Comparison of ENCODE assay signal across 13 mouse cellular contexts in the genomic region with DNA sequence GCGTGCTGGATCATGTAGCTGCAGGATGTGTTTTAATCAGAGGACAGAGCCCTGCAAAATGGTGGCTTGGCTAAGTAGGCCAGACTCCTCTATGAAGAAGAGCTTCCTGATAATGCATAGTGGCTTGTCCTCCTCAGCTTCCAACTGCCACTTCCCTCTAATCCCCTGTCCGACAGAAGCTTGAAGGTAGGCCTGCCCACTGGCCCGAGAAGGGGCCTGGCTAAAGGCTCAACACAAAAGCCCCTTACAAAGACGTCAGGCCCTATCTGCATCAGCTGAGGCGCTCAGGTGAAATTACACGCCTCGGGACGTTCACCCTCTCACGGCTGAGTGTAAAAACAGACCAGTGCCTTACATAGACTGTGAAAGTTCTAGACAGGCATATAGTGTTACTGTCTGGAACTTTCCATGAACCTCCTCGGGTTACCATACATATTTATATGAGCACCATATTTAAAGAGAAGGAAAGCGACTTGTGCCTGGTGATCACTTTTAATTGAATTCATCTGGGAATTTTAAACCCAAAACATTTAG. TPM values are rescaled to one million over a fixed set of nuclear protein-coding genes. Genes with fewer than 3 reads are reported as not detected.
DNase-seq lines count a peak whose midpoint lies in the region; ATAC-seq and TF ChIP-seq lines count a peak whose summit lies in the region.
"Had no signal": no experiment of that assay in that cellular context is flagged by ENCODE, and none has a peak within 500 bp of the region (broad histone marks: within the 10 kb centered on the region; RNA-seq: fewer than 3 reads in every experiment).

No protein-coding gene starts in this region.

- no peaks in the 10 kb centered on the region for H3K27me3 ChIP-seq in embryonic facial prominence, embryonic 13.5 days
- H3K27me3 ChIP-seq in limb, embryonic 14.5 days (ENCODE audit: control insufficient read depth, insufficient read depth, low read length) = no peaks in the 10 kb centered on the region
- H3K27me3 ChIP-seq: midbrain, embryonic 13.5 days had no signal

- H3K9ac ChIP-seq in embryonic facial prominence, embryonic 13.5 days = no peak overlapping the region
- no peak overlapping the region for H3K9ac ChIP-seq in limb, embryonic 14.5 days (ENCODE audit: low read depth, low read length, severe bottlenecking)
- H3K9ac ChIP-seq: midbrain, embryonic 13.5 days had no signal

- no peak overlapping the region for H3K4me3 ChIP-seq in embryonic facial prominence, embryonic 13.5 days
- no peak overlapping the region for H3K4me3 ChIP-seq in limb, embryonic 14.5 days (replicated peaks; ENCODE audit: low read length)
- H3K4me3 ChIP-seq: midbrain, embryonic 13.5 days had no signal

- TF ChIP-seq CTCF in brain, embryonic 14.5 days (IDR thresholded peaks at IDR 0.05; ENCODE audit: borderline replicate concordance, extremely low read depth, insufficient read depth, insufficient read length) = no peak

- no peak for TF ChIP-seq POLR2A in brain, embryonic 14.5 days (IDR thresholded peaks at IDR 0.05; ENCODE audit: borderline replicate concordance, extremely low read depth, insufficient read depth, insufficient read length, poor library complexity, severe bottlenecking)
- no peak for TF ChIP-seq POLR2A in limb, embryonic 14.5 days (IDR thresholded peaks at IDR 0.05; ENCODE audit: borderline replicate concordance, extremely low read depth, insufficient read depth, insufficient read length)

- H3K36me3 ChIP-seq in embryonic facial prominence, embryonic 13.5 days = peaks cover 27% of the 10 kb centered on the region
- no peaks in the 10 kb centered on the region; the same call in 1 of the 2 replicates for H3K36me3 ChIP-seq in limb, embryonic 14.5 days (ENCODE audit: control insufficient read depth, insufficient read depth, low read length)
- H3K36me3 ChIP-seq: midbrain, embryonic 13.5 days had no signal

- peak; percentile 51 for DNase-seq in gastrocnemius, adult 18-20 months (ENCODE audit: low spot score)
- DNase-seq in gastrocnemius, postnatal 36 days = no peak
- peak; percentile 6 for DNase-seq in brain, embryonic 14.5 days (ENCODE audit: low read depth)
- DNase-seq in limb, embryonic 14.5 days (ENCODE audit: low spot score) = peak; percentile 49
- no peak for DNase-seq in cerebellum, adult 9-11 months
- no peak for DNase-seq in urinary bladder, adult 18-20 months (ENCODE audit: low spot score in 2 of 2)
- DNase-seq: cerebellum, adult 2 months; lung, adult 2 months; right cerebral cortex, postnatal 25 days; thymus, adult 18-20 months had no signal

- intact Hi-C loops in gastrocnemius, postnatal 36 days (cut with DNase I) = no loop called here

- H3K27ac ChIP-seq in embryonic facial prominence, embryonic 13.5 days = peak overlapping the region; percentile 89
- H3K27ac ChIP-seq in limb, embryonic 14.5 days (replicated peaks; ENCODE audit: low read depth, low read length) = peak overlapping the region; percentile 61
- H3K27ac ChIP-seq: macrophage; midbrain, embryonic 13.5 days had no signal

- no peak overlapping the region for H3K4me2 ChIP-seq in embryonic facial prominence, embryonic 13.5 days
- H3K4me2 ChIP-seq in limb, embryonic 14.5 days (replicated peaks; ENCODE audit: low read depth, low read length, severe bottlenecking) = no peak overlapping the region
- H3K4me2 ChIP-seq: midbrain, embryonic 13.5 days had no signal

- no peaks in the 10 kb centered on the region for H3K9me3 ChIP-seq in embryonic facial prominence, embryonic 13.5 days
- H3K9me3 ChIP-seq in limb, embryonic 14.5 days (ENCODE audit: control insufficient read depth, low read length) = no peaks in the 10 kb centered on the region
- H3K9me3 ChIP-seq: midbrain, embryonic 13.5 days had no signal

- peaks cover 50% of the 10 kb centered on the region for H3K4me1 ChIP-seq in embryonic facial prominence, embryonic 13.5 days
- peaks cover 16% of the 10 kb centered on the region for H3K4me1 ChIP-seq in limb, embryonic 14.5 days (ENCODE audit: control insufficient read depth, insufficient read depth, low read length)

- peak; percentile 71; the same call in 1 of the 2 replicates for ATAC-seq in embryonic facial prominence, embryonic 13.5 days (ENCODE audit: insufficient number of reproducible peaks, insufficient read depth, low FRiP score, low TSS enrichment, low read depth)
- ATAC-seq in limb, embryonic 14.5 days (ENCODE audit: low FRiP score, low read depth) = peak; percentile 78; the same call in 1 of the 2 replicates

- WGBS in embryonic facial prominence, embryonic 13.5 days = 23% methylated on average over 11 of the region's 11 CpGs
- 22% methylated on average over 11 of the region's 11 CpGs for WGBS in limb, embryonic 14.5 days

RNA-seq across cellular contexts. Expression of a gene that starts 14.1 kb away (rescaled TPM):
- total RNA-seq in gastrocnemius, adult 18-20 months (2021) = 10 to 100 TPM in 1 of 2 experiments, 1 to 10 TPM in 1; 6.9 to 27.8 TPM
- total RNA-seq in gastrocnemius, postnatal 36 days (2021) = 1 to 10 TPM; 1.6 to 2.5 TPM
- polyA plus RNA-seq in brain, embryonic 14.5 days (2012; rRNA removed) = 10.7 and 16.5 TPM in 2 replicates
- polyA plus RNA-seq in embryonic facial prominence, embryonic 13.5 days (2015; fragmentation: Nextera tagmentation; extraction: Ambion mirVana) = 43.9 and 67.9 TPM in 2 replicates
- polyA plus RNA-seq in limb, embryonic 14.5 days (2012; rRNA removed) = 37.9 and 39.9 TPM in 2 replicates
- polyA plus RNA-seq in limb, embryonic 14.5 days (2014; fragmentation: Nextera tagmentation; extraction: Ambion mirVana) = 62.6 and 66.8 TPM in 2 replicates
- polyA plus RNA-seq: macrophage had no signal

Comparison
In these comparisons a context has a peak if more than half of its experiments do, and no peak if none do; other contexts are left out.
1. DNase-seq: peak in gastrocnemius, adult 18-20 months (single experiment), brain, embryonic 14.5 days (single experiment) and limb, embryonic 14.5 days (single experiment); none in gastrocnemius, postnatal 36 days (0 of 2), cerebellum, adult 9-11 months (single experiment) and urinary bladder, adult 18-20 months (0 of 2).